Mouse (Mus musculus): ENCODE data around the gene Cmtr2. TPM values are rescaled to one million over a fixed set of nuclear protein-coding genes. Genes with fewer than 3 reads are reported as not detected.
A peak's percentile ranks its signal among the peaks of the same experiment; 100 is the strongest.

Cmtr2 gene
- 8.6 TPM for polyA plus RNA-seq (2021)

GRCm38 (mm10) chr8:110215365-110215764 lies at the start of gene Cmtr2:
Cmtr2 (plus strand) TSS chr8:110215665.
- TF ChIP-seq CTCF (IDR thresholded peaks at IDR 0.05): no peak
- no peak for DNase-seq (ENCODE audit: low read depth, low spot score)
- in situ Hi-C loops (cut with MboI; ENCODE audit: low pct_unique_long_range_greater_than_20kb): no loop called here

GRCm38 (mm10) chr8:110166270-110166669 lies 49.2 kb upstream of the Cmtr2 start:
- peaks cover 52% of the 10 kb centered on the region for H3K27me3 ChIP-seq
- ChIA-PET CTCF (no interaction called here), POLR2A (no interaction called here)
- in situ Hi-C loops (cut with MboI; ENCODE audit: low pct_unique_long_range_greater_than_20kb): no loop called here
- DNase-seq (ENCODE audit: low read depth, low spot score) (no peak), ATAC-seq (no peak)
- no peak for TF ChIP-seq CTCF (IDR thresholded peaks at IDR 0.05)

More at GRCm38 (mm10) chr8:110215365-110215764, at the start of gene Cmtr2:
- POLR2A ChIA-PET: no interaction called here
- no peak for ATAC-seq
- CTCF ChIA-PET: no interaction called here
- H3K27me3 ChIP-seq: peaks cover 14% of the 10 kb centered on the region

GRCm38 (mm10) chr8:110168046-110168445 lies 47.4 kb upstream of the Cmtr2 start, which contains the start of gene Calb2:
Calb2 (minus strand) TSS chr8:110168210.
- TF ChIP-seq CTCF (IDR thresholded peaks at IDR 0.05): peak; percentile 96
- ChIA-PET POLR2A (no interaction called here), CTCF (no interaction called here)
- no peak for DNase-seq (ENCODE audit: low read depth, low spot score)
- peaks cover 49% of the 10 kb centered on the region for H3K27me3 ChIP-seq
- ATAC-seq: peak; percentile 26
- in situ Hi-C loops (cut with MboI; ENCODE audit: low pct_unique_long_range_greater_than_20kb): no loop called here

- POLR2A ChIA-PET: no interaction called here
- no peak for ATAC-seq
- H3K27me3 ChIP-seq: peaks cover 30% of the 10 kb centered on the region
- CTCF ChIA-PET: no interaction called here
- in situ Hi-C loops (cut with MboI; ENCODE audit: low pct_unique_long_range_greater_than_20kb): no loop called here
- DNase-seq (ENCODE audit: low read depth, low spot score): no peak
- TF ChIP-seq CTCF (IDR thresholded peaks at IDR 0.05): no peak
These were observed 43.3 kb upstream of the Cmtr2 start for GRCm38 (mm10) chr8:110172161-110172560.

GRCm38 (mm10) chr8:110174826-110175225 lies 40.6 kb upstream of the Cmtr2 start:
- ChIA-PET POLR2A (no interaction called here), CTCF (no interaction called here)
- ATAC-seq (no peak), DNase-seq (ENCODE audit: low read depth, low spot score) (no peak)
- H3K27me3 ChIP-seq: peaks cover 12% of the 10 kb centered on the region
- TF ChIP-seq CTCF (IDR thresholded peaks at IDR 0.05): no peak
- in situ Hi-C loops (cut with MboI; ENCODE audit: low pct_unique_long_range_greater_than_20kb): no loop called here

GRCm38 (mm10) chr8:110177359-110178155 lies 37.9 kb upstream of the Cmtr2 start:
- CTCF ChIA-PET: no interaction called here
- peaks cover 12% of the 10 kb centered on the region for H3K27me3 ChIP-seq
- POLR2A ChIA-PET: no interaction called here
- DNase-seq (ENCODE audit: low read depth, low spot score) (no peak), ATAC-seq (no peak)
- TF ChIP-seq CTCF (IDR thresholded peaks at IDR 0.05): no peak
- in situ Hi-C loops (cut with MboI; ENCODE audit: low pct_unique_long_range_greater_than_20kb): no loop called here

GRCm38 (mm10) chr8:110182735-110183367 lies 32.6 kb upstream of the Cmtr2 start:
- TF ChIP-seq CTCF (IDR thresholded peaks at IDR 0.05): no peak
- H3K27me3 ChIP-seq: peaks cover 22% of the 10 kb centered on the region
- in situ Hi-C loops (cut with MboI; ENCODE audit: low pct_unique_long_range_greater_than_20kb): no loop called here
- POLR2A ChIA-PET: no interaction called here
- DNase-seq (ENCODE audit: low read depth, low spot score): no peak
- no peak for ATAC-seq
- CTCF ChIA-PET: no interaction called here

- no peak for DNase-seq (ENCODE audit: low read depth, low spot score)
These were observed 31.7 kb upstream of the Cmtr2 start for GRCm38 (mm10) chr8:110183748-110184147.

GRCm38 (mm10) chr8:110185538-110185937 lies 29.9 kb upstream of the Cmtr2 start:
- DNase-seq (ENCODE audit: low read depth, low spot score) (no peak), ATAC-seq (no peak)
- CTCF ChIA-PET: no interaction called here
- POLR2A ChIA-PET: no interaction called here
- TF ChIP-seq CTCF (IDR thresholded peaks at IDR 0.05): no peak
- H3K27me3 ChIP-seq: peaks cover 31% of the 10 kb centered on the region
- in situ Hi-C loops (cut with MboI; ENCODE audit: low pct_unique_long_range_greater_than_20kb): no loop called here

More at GRCm38 (mm10) chr8:110183748-110184147, 31.7 kb upstream of the Cmtr2 start:
- no peak for TF ChIP-seq CTCF (IDR thresholded peaks at IDR 0.05)
- peaks cover 27% of the 10 kb centered on the region for H3K27me3 ChIP-seq
- CTCF ChIA-PET: no interaction called here
- no peak for ATAC-seq
- in situ Hi-C loops (cut with MboI; ENCODE audit: low pct_unique_long_range_greater_than_20kb): no loop called here
- POLR2A ChIA-PET: no interaction called here

- no peak for DNase-seq (ENCODE audit: low read depth, low spot score)
- POLR2A ChIA-PET: no interaction called here
- ATAC-seq: no peak
- H3K27me3 ChIP-seq: peaks cover 17% of the 10 kb centered on the region
- TF ChIP-seq CTCF (IDR thresholded peaks at IDR 0.05): no peak
- in situ Hi-C loops (cut with MboI; ENCODE audit: low pct_unique_long_range_greater_than_20kb): no loop called here
- CTCF ChIA-PET: no interaction called here
These were observed 26.3 kb upstream of the Cmtr2 start for GRCm38 (mm10) chr8:110188961-110189750.

- ChIA-PET POLR2A (no interaction called here), CTCF (no interaction called here)
- peaks cover 5% of the 10 kb centered on the region for H3K27me3 ChIP-seq
- DNase-seq (ENCODE audit: low read depth, low spot score) (no peak), ATAC-seq (peak; percentile 51)
- in situ Hi-C loops (cut with MboI; ENCODE audit: low pct_unique_long_range_greater_than_20kb): no loop called here
- no peak for TF ChIP-seq CTCF (IDR thresholded peaks at IDR 0.05)
These were observed 18.8 kb upstream of the Cmtr2 start for GRCm38 (mm10) chr8:110196678-110197077.
